Mouse (Mus musculus): ENCODE measurements at regions not wholly inside any gene's neighbourhood (a gene's known extent, or its start where the extent isn't known, plus 50 kb on each side); places are given as distances from the start of the nearest gene placed in this dataset.

DNA sequence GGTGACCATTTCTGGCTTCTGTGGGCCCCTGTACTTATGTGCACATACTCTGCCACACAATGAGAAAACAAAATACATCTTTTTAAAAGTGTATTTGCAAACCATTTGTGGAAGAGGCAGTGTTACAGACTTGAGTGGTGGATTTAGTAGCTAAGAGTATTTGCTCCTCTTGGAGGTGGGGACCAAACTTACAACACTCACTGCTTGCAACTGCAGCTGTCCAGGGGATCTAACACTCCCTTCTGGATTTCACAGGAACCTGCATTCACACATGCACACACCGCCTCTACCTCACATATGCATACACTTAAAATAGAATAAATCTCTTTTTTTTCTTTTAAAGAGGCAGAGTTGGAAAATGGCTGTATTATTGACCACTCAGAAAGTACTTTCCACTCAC is 386.2 kb downstream of the Ttll7 start:
- Histone ChIP-seq H3K9me3 (replicated peaks; ENCODE audit: control insufficient read depth, low read length) (no peaks in the 10 kb centered on the region), H3K4me2 (ENCODE audit: low read depth, low read length) (no peak overlapping the region), H3K27ac (ENCODE audit: low read depth) (no peak overlapping the region), H3K4me3 (ENCODE audit: low read depth, low read length) (no peak overlapping the region), H3K4me1 (ENCODE audit: control insufficient read depth, insufficient read depth) (no peaks in the 10 kb centered on the region), H3K9ac (replicated peaks; ENCODE audit: low read depth, low read length) (no peak overlapping the region), H3K36me3 (replicated peaks; ENCODE audit: control insufficient read depth, insufficient read depth, low read length) (no peaks in the 10 kb centered on the region), H3K27me3 (ENCODE audit: control insufficient read depth, insufficient read depth, low read length) (no peaks in the 10 kb centered on the region)
- ATAC-seq (ENCODE audit: insufficient read depth, low read depth) (no peak), DNase-seq (ENCODE audit: low spot score) (no peak)
- WGBS: 79% methylated on average over 1 of the region's 1 CpGs
- TF ChIP-seq EP300 (IDR thresholded peaks at IDR 0.05; ENCODE audit: low read depth) (no peak), CTCF (IDR thresholded peaks at IDR 0.05; ENCODE audit: low read depth) (no peak)

DNA sequence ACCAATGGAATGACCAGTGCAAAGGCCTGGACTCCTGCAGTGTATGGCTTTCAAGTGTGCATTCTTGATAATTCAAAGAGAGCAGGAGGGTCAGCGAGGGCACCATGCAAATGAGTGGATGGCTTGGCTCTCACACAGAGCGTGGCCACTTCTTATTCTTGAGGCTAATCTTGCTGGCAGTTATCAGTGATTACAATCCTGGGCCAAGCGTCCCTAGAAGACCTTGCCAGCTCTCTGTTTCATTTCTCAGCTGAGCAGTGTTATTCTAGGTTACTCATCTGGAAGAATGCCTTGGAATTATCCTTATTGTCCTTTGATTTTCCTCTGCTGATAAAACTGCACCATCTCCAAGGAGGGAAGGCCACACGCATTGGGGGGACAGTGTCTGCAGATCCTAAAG is 388.5 kb downstream of the Ttll7 start:
- TF ChIP-seq EP300 (IDR thresholded peaks at IDR 0.05; ENCODE audit: low read depth) (no peak), CTCF (IDR thresholded peaks at IDR 0.05; ENCODE audit: low read depth) (no peak)
- Histone ChIP-seq H3K4me3 (ENCODE audit: low read depth, low read length) (no peak overlapping the region), H3K27me3 (ENCODE audit: control insufficient read depth, insufficient read depth, low read length) (no peaks in the 10 kb centered on the region), H3K9ac (replicated peaks; ENCODE audit: low read depth, low read length) (no peak overlapping the region), H3K9me3 (replicated peaks; ENCODE audit: control insufficient read depth, low read length) (no peaks in the 10 kb centered on the region), H3K27ac (ENCODE audit: low read depth) (no peak overlapping the region), H3K4me1 (ENCODE audit: control insufficient read depth, insufficient read depth) (no peaks in the 10 kb centered on the region), H3K4me2 (ENCODE audit: low read depth, low read length) (no peak overlapping the region), H3K36me3 (replicated peaks; ENCODE audit: control insufficient read depth, insufficient read depth, low read length) (no peaks in the 10 kb centered on the region)
- DNase-seq (ENCODE audit: low spot score) (no peak), ATAC-seq (ENCODE audit: insufficient read depth, low read depth) (no peak)
- 54% methylated on average over 4 of the region's 4 CpGs for WGBS

DNA sequence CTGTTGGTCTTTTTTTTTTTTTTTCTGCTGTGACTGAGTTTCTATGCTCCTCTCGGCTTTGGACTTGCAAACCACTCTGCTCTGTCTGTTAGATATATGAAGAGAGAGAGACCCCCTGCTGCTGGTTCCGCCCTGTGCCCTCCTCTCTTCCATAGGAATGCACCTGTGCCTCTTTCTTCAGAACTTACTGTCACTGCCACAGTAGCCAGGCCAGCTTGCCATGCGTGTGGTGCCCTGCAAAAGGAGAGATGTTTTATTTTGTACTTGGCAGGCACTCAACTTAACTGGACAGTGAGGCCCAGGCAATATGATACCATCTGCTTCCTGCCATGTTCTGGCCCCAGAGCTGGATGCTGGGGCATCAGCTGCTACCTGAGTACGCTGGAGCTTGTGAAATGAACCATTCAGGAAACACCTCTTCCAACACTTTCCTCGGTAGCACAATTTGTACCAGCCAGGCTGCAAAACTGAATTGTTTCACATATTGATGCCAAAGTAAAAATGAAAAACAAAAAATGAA is 392.8 kb downstream of the Ttll7 start:
- Histone ChIP-seq H3K4me2 (ENCODE audit: low read depth, low read length) (no peak overlapping the region), H3K27me3 (ENCODE audit: control insufficient read depth, insufficient read depth, low read length) (no peaks in the 10 kb centered on the region), H3K27ac (ENCODE audit: low read depth) (no peak overlapping the region), H3K4me3 (ENCODE audit: low read depth, low read length) (no peak overlapping the region), H3K9me3 (replicated peaks; ENCODE audit: control insufficient read depth, low read length) (no peaks in the 10 kb centered on the region), H3K4me1 (ENCODE audit: control insufficient read depth, insufficient read depth) (no peaks in the 10 kb centered on the region), H3K9ac (replicated peaks; ENCODE audit: low read depth, low read length) (no peak overlapping the region), H3K36me3 (replicated peaks; ENCODE audit: control insufficient read depth, insufficient read depth, low read length) (no peaks in the 10 kb centered on the region)
- no peak for DNase-seq (ENCODE audit: low spot score)
- ATAC-seq (ENCODE audit: insufficient read depth, low read depth): no peak
- WGBS: 76% methylated on average over 5 of the region's 5 CpGs
- TF ChIP-seq EP300 (IDR thresholded peaks at IDR 0.05; ENCODE audit: low read depth) (no peak), CTCF (IDR thresholded peaks at IDR 0.05; ENCODE audit: low read depth) (no peak)

DNA sequence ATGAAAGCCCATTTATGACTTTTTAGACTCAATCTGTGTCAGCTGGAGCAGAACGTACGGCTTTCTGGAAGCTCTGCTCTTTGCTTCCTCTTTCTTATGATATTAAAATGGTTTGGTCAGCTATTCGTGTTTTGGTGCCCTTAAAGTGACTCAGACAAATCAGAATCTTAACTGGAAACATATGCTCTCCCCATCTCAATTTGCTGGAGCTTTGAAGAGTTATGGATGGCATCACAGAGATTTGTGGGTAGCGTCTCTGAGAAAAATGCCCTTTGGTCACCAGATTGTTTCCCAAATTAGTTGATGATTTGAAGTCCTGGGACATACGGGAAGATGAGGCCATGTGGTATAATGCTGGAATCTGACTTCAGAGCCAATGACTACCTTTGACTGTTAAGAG is 394.0 kb downstream of the Ttll7 start:
- H3K4me1 ChIP-seq (ENCODE audit: control insufficient read depth, insufficient read depth): no peaks in the 10 kb centered on the region
- 83% methylated on average over 5 of the region's 5 CpGs for WGBS

DNA sequence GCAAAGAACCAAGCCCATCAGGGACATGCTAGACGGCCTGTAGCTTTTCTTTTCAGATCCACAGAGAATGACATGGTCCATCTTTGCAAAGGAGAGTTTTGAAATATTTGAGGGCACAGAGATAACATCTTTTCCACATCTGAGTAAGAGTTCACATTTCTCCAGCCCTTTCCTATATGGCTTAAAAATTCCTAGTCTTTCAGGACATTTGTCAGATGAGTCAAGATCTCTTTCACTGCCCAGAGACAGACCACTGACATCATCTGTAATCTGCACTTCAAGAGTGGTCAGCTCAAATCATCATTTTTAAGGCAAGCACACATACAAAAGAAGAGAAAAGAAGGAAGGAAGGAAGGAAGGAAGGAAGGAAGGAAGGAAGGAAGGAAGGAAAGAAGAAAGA is 397.3 kb downstream of the Ttll7 start:
- no peak for DNase-seq (ENCODE audit: low spot score)
- no peaks in the 10 kb centered on the region for H3K4me1 ChIP-seq (ENCODE audit: control insufficient read depth, insufficient read depth)
- H3K4me2 ChIP-seq (ENCODE audit: low read depth, low read length): no peak overlapping the region
- H3K27me3 ChIP-seq (ENCODE audit: control insufficient read depth, insufficient read depth, low read length): no peaks in the 10 kb centered on the region
- TF ChIP-seq EP300 (IDR thresholded peaks at IDR 0.05; ENCODE audit: low read depth) (no peak), CTCF (IDR thresholded peaks at IDR 0.05; ENCODE audit: low read depth) (no peak)
- H3K36me3 ChIP-seq (replicated peaks; ENCODE audit: control insufficient read depth, insufficient read depth, low read length): no peaks in the 10 kb centered on the region
- no peak overlapping the region for H3K9ac ChIP-seq (replicated peaks; ENCODE audit: low read depth, low read length)
- no peak overlapping the region for H3K4me3 ChIP-seq (ENCODE audit: low read depth, low read length)
- ATAC-seq (ENCODE audit: insufficient read depth, low read depth): no peak
- H3K9me3 ChIP-seq (replicated peaks; ENCODE audit: control insufficient read depth, low read length): no peaks in the 10 kb centered on the region
- no peak overlapping the region for H3K27ac ChIP-seq (ENCODE audit: low read depth)
- WGBS: 95% methylated on average over 1 of the region's 1 CpGs

More for the DNA sequence above, 394.0 kb downstream of the Ttll7 start:
- no peak for ATAC-seq (ENCODE audit: insufficient read depth, low read depth)
- no peak overlapping the region for H3K27ac ChIP-seq (ENCODE audit: low read depth)
- H3K4me2 ChIP-seq (ENCODE audit: low read depth, low read length): no peak overlapping the region
- no peaks in the 10 kb centered on the region for H3K9me3 ChIP-seq (replicated peaks; ENCODE audit: control insufficient read depth, low read length)
- H3K36me3 ChIP-seq (replicated peaks; ENCODE audit: control insufficient read depth, insufficient read depth, low read length): no peaks in the 10 kb centered on the region
- TF ChIP-seq EP300 (IDR thresholded peaks at IDR 0.05; ENCODE audit: low read depth) (no peak), CTCF (IDR thresholded peaks at IDR 0.05; ENCODE audit: low read depth) (no peak)
- H3K4me3 ChIP-seq (ENCODE audit: low read depth, low read length): no peak overlapping the region
- H3K9ac ChIP-seq (replicated peaks; ENCODE audit: low read depth, low read length): no peak overlapping the region
- no peak for DNase-seq (ENCODE audit: low spot score)
- H3K27me3 ChIP-seq (ENCODE audit: control insufficient read depth, insufficient read depth, low read length): no peaks in the 10 kb centered on the region

DNA sequence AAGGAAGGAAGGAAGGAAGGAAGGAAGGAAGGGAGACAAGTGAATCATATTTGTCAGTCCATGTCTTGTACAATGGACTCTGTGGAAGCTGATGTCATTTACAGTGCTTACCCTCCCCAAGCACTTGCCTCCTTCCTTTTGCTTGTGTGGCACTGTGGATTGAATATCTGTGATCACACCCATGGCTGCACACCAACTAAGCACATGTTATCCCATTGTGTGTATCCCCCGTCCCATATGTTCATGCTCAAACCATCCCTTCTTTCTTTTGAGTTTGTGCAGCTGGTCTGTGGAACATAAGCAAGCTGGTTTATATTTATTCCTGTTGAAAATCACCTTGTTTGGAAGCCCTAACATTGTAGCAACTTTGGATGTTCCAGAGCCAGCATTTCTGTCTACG is 397.7 kb downstream of the Ttll7 start:
- TF ChIP-seq EP300 (IDR thresholded peaks at IDR 0.05; ENCODE audit: low read depth) (no peak), CTCF (IDR thresholded peaks at IDR 0.05; ENCODE audit: low read depth) (no peak)
- no peak overlapping the region for H3K9ac ChIP-seq (replicated peaks; ENCODE audit: low read depth, low read length)
- no peaks in the 10 kb centered on the region for H3K27me3 ChIP-seq (ENCODE audit: control insufficient read depth, insufficient read depth, low read length)
- H3K9me3 ChIP-seq (replicated peaks; ENCODE audit: control insufficient read depth, low read length): no peaks in the 10 kb centered on the region
- H3K27ac ChIP-seq (ENCODE audit: low read depth): no peak overlapping the region
- no peak overlapping the region for H3K4me2 ChIP-seq (ENCODE audit: low read depth, low read length)
- DNase-seq (ENCODE audit: low spot score): no peak
- no peak for ATAC-seq (ENCODE audit: insufficient read depth, low read depth)
- no peak overlapping the region for H3K4me3 ChIP-seq (ENCODE audit: low read depth, low read length)
- no peaks in the 10 kb centered on the region for H3K36me3 ChIP-seq (replicated peaks; ENCODE audit: control insufficient read depth, insufficient read depth, low read length)
- H3K4me1 ChIP-seq (ENCODE audit: control insufficient read depth, insufficient read depth): no peaks in the 10 kb centered on the region
- WGBS: 84% methylated on average over 2 of the region's 2 CpGs
